Mouse (Mus musculus): ENCODE results near the gene Ppara. TPM values are rescaled to one million over a fixed set of nuclear protein-coding genes. Genes with fewer than 3 reads are reported as not detected.

The Ppara gene
- total and polyA plus RNA-seq, 3 experiments, result 0.27 to 0.78 TPM; not detected in 1

DNA sequence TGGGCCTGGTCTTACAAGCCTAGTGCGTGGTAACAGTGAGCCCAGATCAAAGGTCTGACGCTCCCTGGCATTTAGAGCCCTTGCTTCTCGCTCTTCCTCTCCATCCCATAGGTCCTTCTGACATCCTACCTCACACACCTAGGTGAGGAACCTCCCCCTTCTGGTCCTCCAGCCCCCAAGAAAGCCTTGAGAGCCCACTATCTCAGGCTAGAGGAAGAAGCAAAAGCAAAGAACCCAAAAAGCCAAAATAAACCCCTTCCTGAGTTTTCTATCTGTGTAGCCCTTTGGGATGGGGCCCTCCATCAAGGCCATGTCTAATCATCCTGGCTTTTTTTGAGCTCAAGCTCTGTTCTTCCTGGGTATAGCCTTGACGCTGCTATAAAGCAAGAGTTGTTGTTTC, 53.3 kb downstream of the Ppara start:
- DNase-seq (ENCODE audit: low read depth, low spot score), result no peak
- no peak overlapping the region for H3K4me3 ChIP-seq (ENCODE audit: control insufficient read depth in 1 of 2, insufficient read depth in 1 of 2, low read depth in 2 of 2, low read length in 2 of 2)
- H3K79me2 ChIP-seq (ENCODE audit: control insufficient read depth, insufficient read depth, low read length, poor library complexity), result no peaks in the 10 kb centered on the region
- no peaks in the 10 kb centered on the region for H3K36me3 ChIP-seq (ENCODE audit: control insufficient read depth in 1 of 2, insufficient read depth in 2 of 2, low read length in 2 of 2)
- H3K27me3 ChIP-seq (ENCODE audit: control insufficient read depth in 1 of 2, insufficient read depth in 2 of 2, low read length in 2 of 2), result no peaks in the 10 kb centered on the region
- H3K9me3 ChIP-seq (replicated peaks; ENCODE audit: insufficient read depth, low read length), result no peaks in the 10 kb centered on the region
- H3K4me1 ChIP-seq (ENCODE audit: control insufficient read depth in 1 of 2, insufficient read depth in 2 of 2, low read length in 2 of 2), result no peaks in the 10 kb centered on the region
- no peak overlapping the region for H3K27ac ChIP-seq (ENCODE audit: control insufficient read depth, low read depth, low read length)
- TF ChIP-seq HCFC1 (IDR thresholded peaks at IDR 0.05; ENCODE audit: low read depth, low read length), result no peak
- no peak for TF ChIP-seq SIN3A (IDR thresholded peaks at IDR 0.05; ENCODE audit: low read length)
- no peak for TF ChIP-seq CHD1 (IDR thresholded peaks at IDR 0.05; ENCODE audit: low read depth, low read length)
- TF ChIP-seq TAL1 (IDR thresholded peaks at IDR 0.05; ENCODE audit: low read length), result no peak
- no peak for TF ChIP-seq MAX (IDR thresholded peaks at IDR 0.05; ENCODE audit: low read length)
- no peak for TF ChIP-seq EP300 (IDR thresholded peaks at IDR 0.05; ENCODE audit: low read depth in 1 of 2, low read length in 2 of 2)
- no peak for TF ChIP-seq JUND (IDR thresholded peaks at IDR 0.05; ENCODE audit: low read depth, low read length)
- no peak for TF ChIP-seq NELFE (IDR thresholded peaks at IDR 0.05; ENCODE audit: low read depth, low read length)
- TF ChIP-seq GABPA (IDR thresholded peaks at IDR 0.05; ENCODE audit: low read depth, low read length), result no peak
- no peak for TF ChIP-seq CTCF (IDR thresholded peaks at IDR 0.05 in 2 of 3, conservative IDR thresholded peaks at IDR 0.05 in 1 of 3; ENCODE audit: control insufficient read depth in 1 of 3, insufficient read depth in 1 of 3, low read depth in 2 of 3, low read length in 3 of 3, poor library complexity in 1 of 3, severe bottlenecking in 1 of 3)
- TF ChIP-seq USF1 (IDR thresholded peaks at IDR 0.05; ENCODE audit: low read depth, low read length), result no peak
- no peak for TF ChIP-seq ZKSCAN1 (IDR thresholded peaks at IDR 0.05; ENCODE audit: low read depth, low read length)
- TF ChIP-seq MYB (IDR thresholded peaks at IDR 0.05; ENCODE audit: low read depth, low read length), result no peak
- TF ChIP-seq NRF1 (IDR thresholded peaks at IDR 0.05; ENCODE audit: insufficient read depth, low read depth, low read length, poor library complexity, severe bottlenecking), result no peak
- no peak for TF ChIP-seq MYC (IDR thresholded peaks at IDR 0.05; ENCODE audit: low read depth, low read length)
- TF ChIP-seq POLR2AphosphoS2 (IDR thresholded peaks at IDR 0.05; ENCODE audit: low read length), result no peak
- H3K9ac ChIP-seq (ENCODE audit: control insufficient read depth, low read depth, low read length, poor library complexity, severe bottlenecking), result no peak overlapping the region

DNA sequence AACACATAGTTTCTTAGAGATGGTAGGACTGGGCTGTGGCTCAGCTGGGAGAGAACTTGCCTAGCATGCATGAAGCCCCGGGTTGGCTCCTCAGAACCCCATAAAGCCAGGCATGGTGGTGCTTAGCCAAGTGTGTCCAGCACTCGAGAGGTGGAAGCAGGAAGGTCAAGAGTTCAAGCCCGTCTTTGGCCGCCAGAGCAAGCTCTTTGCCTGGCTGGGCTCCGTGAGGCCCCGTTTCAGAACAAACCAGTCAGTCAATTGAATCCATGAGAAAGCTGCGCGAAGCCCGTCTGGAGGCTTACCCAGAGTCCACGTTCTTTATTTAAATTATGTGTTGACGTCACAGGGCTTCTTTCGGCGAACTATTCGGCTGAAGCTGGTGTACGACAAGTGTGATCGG, 53.9 kb downstream of the Ppara start:
- DNase-seq (ENCODE audit: low read depth, low spot score), result no peak
- Histone ChIP-seq H3K4me1 (ENCODE audit: control insufficient read depth in 1 of 2, insufficient read depth in 2 of 2, low read length in 2 of 2) (no peaks in the 10 kb centered on the region), H3K9me3 (replicated peaks; ENCODE audit: insufficient read depth, low read length) (no peaks in the 10 kb centered on the region), H3K4me3 (ENCODE audit: control insufficient read depth in 1 of 2, insufficient read depth in 1 of 2, low read depth in 2 of 2, low read length in 2 of 2) (no peak overlapping the region), H3K79me2 (ENCODE audit: control insufficient read depth, insufficient read depth, low read length, poor library complexity) (no peaks in the 10 kb centered on the region), H3K36me3 (ENCODE audit: control insufficient read depth in 1 of 2, insufficient read depth in 2 of 2, low read length in 2 of 2) (no peaks in the 10 kb centered on the region), H3K27me3 (ENCODE audit: control insufficient read depth in 1 of 2, insufficient read depth in 2 of 2, low read length in 2 of 2) (no peaks in the 10 kb centered on the region), H3K27ac (ENCODE audit: control insufficient read depth, low read depth, low read length) (no peak overlapping the region), H3K9ac (ENCODE audit: control insufficient read depth, low read depth, low read length, poor library complexity, severe bottlenecking) (no peak overlapping the region)
- TF ChIP-seq ETS1 (IDR thresholded peaks at IDR 0.05; ENCODE audit: low read depth, low read length), result no peak
- no peak for TF ChIP-seq POLR2AphosphoS5 (IDR thresholded peaks at IDR 0.05; ENCODE audit: borderline replicate concordance, low read depth, low read length)
- TF ChIP-seq UBTF (IDR thresholded peaks at IDR 0.05; ENCODE audit: borderline replicate concordance, insufficient read depth, low read depth, low read length), result no peak
- TF ChIP-seq RCOR1 (IDR thresholded peaks at IDR 0.05; ENCODE audit: low read depth, low read length), result no peak
- TF ChIP-seq GABPA (IDR thresholded peaks at IDR 0.05; ENCODE audit: low read depth, low read length), result no peak
- TF ChIP-seq CHD1 (IDR thresholded peaks at IDR 0.05; ENCODE audit: low read depth, low read length), result no peak
- no peak for TF ChIP-seq USF1 (IDR thresholded peaks at IDR 0.05; ENCODE audit: low read depth, low read length)
- no peak for TF ChIP-seq CHD2 (IDR thresholded peaks at IDR 0.05; ENCODE audit: low read length)
- TF ChIP-seq RAD21 (IDR thresholded peaks at IDR 0.05; ENCODE audit: low read depth, low read length), result no peak
- no peak for TF ChIP-seq SMC3 (IDR thresholded peaks at IDR 0.05; ENCODE audit: low read depth, low read length)
- TF ChIP-seq MAFK (IDR thresholded peaks at IDR 0.05; ENCODE audit: borderline replicate concordance, low read depth, low read length), result no peak
- no peak for TF ChIP-seq HCFC1 (IDR thresholded peaks at IDR 0.05; ENCODE audit: low read depth, low read length)
- TF ChIP-seq ZNF384 (IDR thresholded peaks at IDR 0.05; ENCODE audit: low read depth, low read length), result no peak
- TF ChIP-seq MAX (IDR thresholded peaks at IDR 0.05; ENCODE audit: low read length), result no peak
- no peak for TF ChIP-seq MEF2A (IDR thresholded peaks at IDR 0.05; ENCODE audit: extremely low read depth, insufficient replicate concordance, low read depth, low read length, poor library complexity, severe bottlenecking)
- no peak for TF ChIP-seq MAZ (IDR thresholded peaks at IDR 0.05; ENCODE audit: low read depth, low read length)
- TF ChIP-seq GATA1 (IDR thresholded peaks at IDR 0.05; ENCODE audit: low read depth, low read length), result no peak
- no peak for TF ChIP-seq TBP (IDR thresholded peaks at IDR 0.05; ENCODE audit: low read depth, low read length)

All from MEL (cell line).